Comparison of ENCODE assay signal across 16 mouse cellular contexts in genomic region chr4:141048810-141049475, GRCm38 (mm10). TPM values are rescaled to one million over a fixed set of nuclear protein-coding genes. Genes with fewer than 3 reads are reported as not detected.
A peak's percentile ranks its signal among the peaks of the same experiment; 100 is the strongest.
DNase-seq lines count a peak whose midpoint lies in the region; ATAC-seq and TF ChIP-seq lines count a peak whose summit lies in the region.
"Had no signal": no experiment of that assay in that cellular context is flagged by ENCODE, and none has a peak within 500 bp of the region (broad histone marks: within the 10 kb centered on the region; RNA-seq: fewer than 3 reads in every experiment).

No protein-coding gene starts in this region.

- H3K27me3 ChIP-seq in kidney, embryonic 16.5 days (ENCODE audit: insufficient read depth, low read length), result no peaks in the 10 kb centered on the region
- H3K27me3 ChIP-seq in forebrain, embryonic 11.5 days (ENCODE audit: control insufficient read depth, insufficient read depth, low read length), result no peaks in the 10 kb centered on the region
- H3K27me3 ChIP-seq in hindbrain, postnatal 0 days (ENCODE audit: insufficient read depth, low read length), result no peaks in the 10 kb centered on the region
- no peaks in the 10 kb centered on the region for H3K27me3 ChIP-seq in neural tube, embryonic 15.5 days (replicated peaks)
- H3K27me3 ChIP-seq: Patski had no signal

- H3K4me1 ChIP-seq in kidney, embryonic 16.5 days (ENCODE audit: insufficient read depth, low read length), result peaks cover 66% of the 10 kb centered on the region
- peaks cover 50% of the 10 kb centered on the region for H3K4me1 ChIP-seq in forebrain, embryonic 11.5 days (replicated peaks; ENCODE audit: control insufficient read depth, insufficient read depth, low read length)
- peaks cover 27% of the 10 kb centered on the region for H3K4me1 ChIP-seq in hindbrain, postnatal 0 days (ENCODE audit: insufficient read depth, low read length)
- H3K4me1 ChIP-seq in neural tube, embryonic 15.5 days, result peaks cover 64% of the 10 kb centered on the region

- H3K27ac ChIP-seq in kidney, embryonic 16.5 days (ENCODE audit: low read length), result 0 out of 2 replicates have a peak overlapping the region, but pooled peaks have one; percentile 54
- H3K27ac ChIP-seq in forebrain, embryonic 11.5 days (ENCODE audit: low read depth, low read length), result peak overlapping the region; percentile 97
- H3K27ac ChIP-seq in hindbrain, postnatal 0 days, result peak overlapping the region; percentile 86
- H3K27ac ChIP-seq in neural tube, embryonic 15.5 days (replicated peaks), result peak overlapping the region; percentile 90

- no peak for TF ChIP-seq CTCF in hindbrain, postnatal 0 days (IDR thresholded peaks at IDR 0.05; ENCODE audit: low read depth)

- H3K9ac ChIP-seq in kidney, embryonic 16.5 days (replicated peaks; ENCODE audit: low read length), result no peak overlapping the region
- peak overlapping the region; percentile 39 for H3K9ac ChIP-seq in forebrain, embryonic 11.5 days (ENCODE audit: low read length)
- H3K9ac ChIP-seq in hindbrain, postnatal 0 days (replicated peaks; ENCODE audit: low read length), result peak overlapping the region; percentile 18; the same call in 1 of the 2 replicates
- H3K9ac ChIP-seq in neural tube, embryonic 15.5 days (replicated peaks), result no peak overlapping the region

- H3K9me3 ChIP-seq in kidney, embryonic 16.5 days (ENCODE audit: low read length), result no peaks in the 10 kb centered on the region
- no peaks in the 10 kb centered on the region for H3K9me3 ChIP-seq in forebrain, embryonic 11.5 days (ENCODE audit: control insufficient read depth, low read length)
- H3K9me3 ChIP-seq in hindbrain, postnatal 0 days (ENCODE audit: low read length), result no peaks in the 10 kb centered on the region
- H3K9me3 ChIP-seq in neural tube, embryonic 15.5 days (replicated peaks), result no peaks in the 10 kb centered on the region

- no peak overlapping the region for H3K4me3 ChIP-seq in kidney, embryonic 16.5 days (ENCODE audit: low read length)
- H3K4me3 ChIP-seq in forebrain, embryonic 11.5 days (ENCODE audit: low read depth, low read length), result no peak overlapping the region; the same call in 1 of the 2 replicates
- no peak overlapping the region for H3K4me3 ChIP-seq in hindbrain, postnatal 0 days (ENCODE audit: low read length)
- no peak overlapping the region for H3K4me3 ChIP-seq in neural tube, embryonic 15.5 days (replicated peaks)

- no peak overlapping the region for H3K4me2 ChIP-seq in kidney, embryonic 16.5 days (replicated peaks; ENCODE audit: low read depth, low read length)
- peak overlapping the region; percentile 40 for H3K4me2 ChIP-seq in forebrain, embryonic 11.5 days (ENCODE audit: low read depth, low read length, severe bottlenecking)
- H3K4me2 ChIP-seq in hindbrain, postnatal 0 days (ENCODE audit: low read depth, low read length), result no peak overlapping the region
- H3K4me2 ChIP-seq in neural tube, embryonic 15.5 days, result peak overlapping the region; percentile 33

- ATAC-seq in kidney, embryonic 16.5 days (ENCODE audit: low FRiP score, low TSS enrichment), result no peak
- ATAC-seq in forebrain, embryonic 11.5 days (replicated peaks; ENCODE audit: low FRiP score), result peak; percentile 19
- peak; percentile 24 for ATAC-seq in hindbrain, postnatal 0 days
- ATAC-seq in neural tube, embryonic 15.5 days (ENCODE audit: low FRiP score), result peak; percentile 25
- no peak for ATAC-seq in granulocyte monocyte progenitor cell, adult 5-6 weeks (replicated peaks; ENCODE audit: poor library complexity, severe bottlenecking)
- ATAC-seq: Patski had no signal

- no peak for DNase-seq in kidney, adult 18-20 months
- no peak for DNase-seq in forebrain, embryonic 11.5 days (ENCODE audit: low spot score)
- DNase-seq in hindbrain, postnatal 0 days (ENCODE audit: low spot score), result peak; percentile 72
- DNase-seq in c-Kit-positive CD71-positive TER-119-positive erythroid progenitor cells, embryonic 14.5 days (ENCODE audit: low spot score), result no peak
- DNase-seq in lung, postnatal 10 days, result no peak
- DNase-seq: lung, postnatal 4 days; thymus, adult 2 months had no signal

- peaks cover 14% of the 10 kb centered on the region; the same call in 1 of the 2 replicates for H3K36me3 ChIP-seq in kidney, embryonic 16.5 days (ENCODE audit: insufficient read depth, low read length)
- no peaks in the 10 kb centered on the region for H3K36me3 ChIP-seq in forebrain, embryonic 11.5 days (ENCODE audit: control insufficient read depth, insufficient read depth, low read length)
- H3K36me3 ChIP-seq in hindbrain, postnatal 0 days (ENCODE audit: insufficient read depth, low read length), result no peaks in the 10 kb centered on the region
- 0 out of 2 replicates have a peak, but pooled peaks cover 7% of the 10 kb centered on the region for H3K36me3 ChIP-seq in neural tube, embryonic 15.5 days

- WGBS in kidney, embryonic 16.5 days, result 72% methylated on average over 17 of the region's 17 CpGs
- 37% methylated on average over 17 of the region's 17 CpGs for WGBS in forebrain, embryonic 11.5 days
- WGBS in hindbrain, postnatal 0 days, result 20% methylated on average over 17 of the region's 17 CpGs
- WGBS in neural tube, embryonic 15.5 days, result 27% methylated on average over 17 of the region's 17 CpGs

RNA-seq across cellular contexts. Expression of gene Crocc, which starts 11.4 kb away (rescaled TPM):
- 10.1 and 11.3 TPM in 2 replicates for polyA plus RNA-seq in kidney, embryonic 16.5 days (2015; fragmentation: Nextera tagmentation; extraction: Ambion mirVana)
- polyA plus RNA-seq in forebrain, embryonic 11.5 days (2014; fragmentation: Nextera tagmentation; extraction: Ambion mirVana), result 14.3 and 15.3 TPM in 2 replicates
- 18.7 and 19.7 TPM in 2 replicates for total RNA-seq in hindbrain, postnatal 0 days (2014; rRNA removed)
- polyA plus RNA-seq in hindbrain, postnatal 0 days (2015; fragmentation: Nextera tagmentation; extraction: Ambion mirVana), result 3.8 and 3.9 TPM in 2 replicates
- 4.5 and 4.9 TPM in 2 replicates for polyA plus RNA-seq in neural tube, embryonic 15.5 days (2015; fragmentation: Nextera tagmentation; extraction: Ambion mirVana)
- total RNA-seq in granulocyte monocyte progenitor cell, adult 5-6 weeks (2014; fragmentation: Nextera tagmentation), result 6.4 and 8.0 TPM in 2 replicates
- total RNA-seq in granulocyte monocyte progenitor cell, adult 5-6 weeks (2017), result 6.5 and 7.0 TPM in 2 replicates

RNA-seq across cellular contexts. Expression of gene Necap2, which starts 29.2 kb away (rescaled TPM):
- polyA plus RNA-seq in kidney, embryonic 16.5 days (2015; fragmentation: Nextera tagmentation; extraction: Ambion mirVana), result 94.5 and 99.0 TPM in 2 replicates
- polyA plus RNA-seq in forebrain, embryonic 11.5 days (2014; fragmentation: Nextera tagmentation; extraction: Ambion mirVana), result 50.0 and 51.2 TPM in 2 replicates
- 52.5 and 67.5 TPM in 2 replicates for total RNA-seq in hindbrain, postnatal 0 days (2014; rRNA removed)
- 51.5 and 51.8 TPM in 2 replicates for polyA plus RNA-seq in hindbrain, postnatal 0 days (2015; fragmentation: Nextera tagmentation; extraction: Ambion mirVana)
- 56.8 and 59.8 TPM in 2 replicates for polyA plus RNA-seq in neural tube, embryonic 15.5 days (2015; fragmentation: Nextera tagmentation; extraction: Ambion mirVana)
- 30.6 and 52.4 TPM in 2 replicates for total RNA-seq in granulocyte monocyte progenitor cell, adult 5-6 weeks (2014; fragmentation: Nextera tagmentation)
- 45.5 and 54.2 TPM in 2 replicates for total RNA-seq in granulocyte monocyte progenitor cell, adult 5-6 weeks (2017)

RNA-seq across cellular contexts. Expression of gene Mfap2, which starts 38.7 kb away (rescaled TPM):
- polyA plus RNA-seq in kidney, embryonic 16.5 days (2015; fragmentation: Nextera tagmentation; extraction: Ambion mirVana), result 442 and 470 TPM in 2 replicates
- 263 and 298 TPM in 2 replicates for polyA plus RNA-seq in forebrain, embryonic 11.5 days (2014; fragmentation: Nextera tagmentation; extraction: Ambion mirVana)
- 20.6 and 42.3 TPM in 2 replicates for total RNA-seq in hindbrain, postnatal 0 days (2014; rRNA removed)
- polyA plus RNA-seq in hindbrain, postnatal 0 days (2015; fragmentation: Nextera tagmentation; extraction: Ambion mirVana), result 92.0 and 99.5 TPM in 2 replicates
- 210 and 222 TPM in 2 replicates for polyA plus RNA-seq in neural tube, embryonic 15.5 days (2015; fragmentation: Nextera tagmentation; extraction: Ambion mirVana)
- total RNA-seq in granulocyte monocyte progenitor cell, adult 5-6 weeks (2014; fragmentation: Nextera tagmentation), result not detected in 2 replicates
- not detected in 2 replicates for total RNA-seq in granulocyte monocyte progenitor cell, adult 5-6 weeks (2017)
- total RNA-seq: neutrophil, adult 5-6 weeks had no signal

RNA-seq across cellular contexts. Expression of gene Spata21, which starts 39.2 kb away (rescaled TPM):
- 0.51 and 0.59 TPM in 2 replicates for polyA plus RNA-seq in kidney, embryonic 16.5 days (2015; fragmentation: Nextera tagmentation; extraction: Ambion mirVana)
- polyA plus RNA-seq in forebrain, embryonic 11.5 days (2014; fragmentation: Nextera tagmentation; extraction: Ambion mirVana), result not detected in 2 replicates
- total RNA-seq in hindbrain, postnatal 0 days (2014; rRNA removed), result 0.37 and 0.90 TPM in 2 replicates
- polyA plus RNA-seq in hindbrain, postnatal 0 days (2015; fragmentation: Nextera tagmentation; extraction: Ambion mirVana), result 0.84 and 1.6 TPM in 2 replicates
- polyA plus RNA-seq in neural tube, embryonic 15.5 days (2015; fragmentation: Nextera tagmentation; extraction: Ambion mirVana), result 0.51 and 0.55 TPM in 2 replicates
- not detected in 2 replicates for total RNA-seq in granulocyte monocyte progenitor cell, adult 5-6 weeks (2014; fragmentation: Nextera tagmentation)
- total RNA-seq in granulocyte monocyte progenitor cell, adult 5-6 weeks (2017), result not detected in 2 replicates
- total RNA-seq: heart, adult 8-10 months; layer of hippocampus, postnatal 36 days; liver, adult 2 months; neutrophil, adult 5-6 weeks had no signal
- polyA plus RNA-seq: liver, adult 2 months; Patski; small intestine, adult 2 months had no signal

Comparison
In these comparisons a context has a peak if more than half of its experiments do, and no peak if none do; other contexts are left out.
1. ATAC-seq: peak in forebrain, embryonic 11.5 days (single experiment), hindbrain, postnatal 0 days (single experiment) and neural tube, embryonic 15.5 days (single experiment); none in kidney, embryonic 16.5 days (single experiment) and granulocyte monocyte progenitor cell, adult 5-6 weeks (single experiment).
2. H3K4me2 ChIP-seq: peak in forebrain, embryonic 11.5 days (single experiment) and neural tube, embryonic 15.5 days (single experiment); none in kidney, embryonic 16.5 days (single experiment) and hindbrain, postnatal 0 days (single experiment).
3. H3K9ac ChIP-seq: peak in forebrain, embryonic 11.5 days (single experiment) and hindbrain, postnatal 0 days (single experiment); none in kidney, embryonic 16.5 days (single experiment) and neural tube, embryonic 15.5 days (single experiment).
4. Peak in every context shown above with its lines, with median percentiles within 50 percentile points of each other: H3K27ac ChIP-seq.